24 mouse cellular contexts compared by ENCODE assay signal in genomic region chr3:95235386-95236301, GRCm38 (mm10). TPM values are rescaled to one million over a fixed set of nuclear protein-coding genes. Genes with fewer than 3 reads are reported as not detected.
DNase-seq lines count a peak whose midpoint lies in the region; ATAC-seq lines count a peak whose summit lies in the region.
"Had no signal": no experiment of that assay in that cellular context is flagged by ENCODE, and none has a peak within 500 bp of the region (broad histone marks: within the 10 kb centered on the region; RNA-seq: fewer than 3 reads in every experiment).

No protein-coding gene starts in this region.

- WGBS in forebrain, embryonic 10.5 days = 60% methylated on average over 23 of the region's 23 CpGs
- WGBS in forebrain, embryonic 12.5 days = 63% methylated on average over 23 of the region's 23 CpGs
- 53% methylated on average over 23 of the region's 23 CpGs for WGBS in kidney, embryonic 15.5 days
- 77% methylated on average over 23 of the region's 23 CpGs for WGBS in limb, embryonic 10.5 days
- WGBS in heart, embryonic 12.5 days = 88% methylated on average over 23 of the region's 23 CpGs
- 89% methylated on average over 23 of the region's 23 CpGs for WGBS in liver, embryonic 11.5 days

- no peaks in the 10 kb centered on the region for H3K27me3 ChIP-seq in forebrain, embryonic 10.5 days (ENCODE audit: poor library complexity, severe bottlenecking)
- no peaks in the 10 kb centered on the region for H3K27me3 ChIP-seq in forebrain, embryonic 12.5 days
- H3K27me3 ChIP-seq in kidney, embryonic 15.5 days = no peaks in the 10 kb centered on the region
- no peaks in the 10 kb centered on the region for H3K27me3 ChIP-seq in limb, embryonic 10.5 days (ENCODE audit: low read depth, poor library complexity, severe bottlenecking)
- H3K27me3 ChIP-seq in heart, embryonic 12.5 days (replicated peaks) = no peaks in the 10 kb centered on the region
- H3K27me3 ChIP-seq in liver, embryonic 11.5 days (replicated peaks; ENCODE audit: control insufficient read depth, insufficient read depth, low read length) = no peaks in the 10 kb centered on the region
- H3K27me3 ChIP-seq: CH12.LX; liver, embryonic 12.5 days; Patski had no signal

- H3K36me3 ChIP-seq in forebrain, embryonic 10.5 days (replicated peaks) = peaks cover 84% of the 10 kb centered on the region
- H3K36me3 ChIP-seq in forebrain, embryonic 12.5 days (replicated peaks) = peaks cover 71% of the 10 kb centered on the region
- peaks cover 75% of the 10 kb centered on the region for H3K36me3 ChIP-seq in kidney, embryonic 15.5 days
- H3K36me3 ChIP-seq in limb, embryonic 10.5 days = peaks cover 84% of the 10 kb centered on the region
- peaks cover 73% of the 10 kb centered on the region for H3K36me3 ChIP-seq in heart, embryonic 12.5 days
- H3K36me3 ChIP-seq in liver, embryonic 11.5 days (ENCODE audit: control insufficient read depth, insufficient read depth, low read length) = peaks cover 55% of the 10 kb centered on the region

- H3K9ac ChIP-seq in forebrain, embryonic 12.5 days = no peak overlapping the region
- H3K9ac ChIP-seq in kidney, embryonic 15.5 days = no peak overlapping the region
- no peak overlapping the region for H3K9ac ChIP-seq in heart, embryonic 12.5 days
- no peak overlapping the region for H3K9ac ChIP-seq in liver, embryonic 11.5 days (ENCODE audit: low read depth, low read length)
- H3K9ac ChIP-seq: liver, embryonic 12.5 days; lung, embryonic 14.5 days had no signal

- H3K4me1 ChIP-seq in forebrain, embryonic 10.5 days = peaks cover 37% of the 10 kb centered on the region
- peaks cover 17% of the 10 kb centered on the region for H3K4me1 ChIP-seq in forebrain, embryonic 12.5 days
- peaks cover 41% of the 10 kb centered on the region for H3K4me1 ChIP-seq in kidney, embryonic 15.5 days
- peaks cover 28% of the 10 kb centered on the region for H3K4me1 ChIP-seq in limb, embryonic 10.5 days
- H3K4me1 ChIP-seq in heart, embryonic 12.5 days (replicated peaks) = peaks cover 32% of the 10 kb centered on the region
- H3K4me1 ChIP-seq in liver, embryonic 11.5 days (replicated peaks; ENCODE audit: control insufficient read depth, insufficient read depth, low read length) = peaks cover 26% of the 10 kb centered on the region

- DNase-seq in forebrain, embryonic 10.5 days (ENCODE audit: extremely low spot score, low spot score) = no peak
- no peak for DNase-seq in kidney, postnatal 10 days
- peak; percentile 31 for DNase-seq in embryo, embryonic 10.5 days (ENCODE audit: low spot score)
- DNase-seq in limb, embryonic 10.5 days (ENCODE audit: low spot score) = no peak
- no peak for DNase-seq in liver, embryonic 11.5 days (ENCODE audit: low spot score)
- DNase-seq: cerebellum, adult 9-11 months; gastrocnemius, postnatal 25 days; layer of hippocampus, postnatal 36 days; left cerebral cortex, postnatal 4 days; lung, embryonic 14.5 days; retina, postnatal 1 day; right cerebral cortex, postnatal 4 days; thymus, postnatal 36 days had no signal

- no peak for ATAC-seq in forebrain, embryonic 12.5 days (ENCODE audit: low FRiP score)
- peak; percentile 37 for ATAC-seq in kidney, embryonic 15.5 days (replicated peaks; ENCODE audit: low FRiP score)
- no peak for ATAC-seq in heart, embryonic 12.5 days (ENCODE audit: insufficient number of reproducible peaks, low FRiP score)
- no peak for ATAC-seq in liver, embryonic 11.5 days (replicated peaks; ENCODE audit: low FRiP score)
- ATAC-seq: hindbrain, embryonic 16.5 days; liver, embryonic 12.5 days; Patski had no signal

- H3K27ac ChIP-seq in forebrain, embryonic 10.5 days = no peak overlapping the region
- H3K27ac ChIP-seq in forebrain, embryonic 12.5 days = no peak overlapping the region
- H3K27ac ChIP-seq in kidney, embryonic 15.5 days = peak overlapping the region; percentile 54
- peak overlapping the region; percentile 50 for H3K27ac ChIP-seq in limb, embryonic 10.5 days
- no peak overlapping the region for H3K27ac ChIP-seq in heart, embryonic 12.5 days (ENCODE audit: poor library complexity, severe bottlenecking)
- H3K27ac ChIP-seq in liver, embryonic 11.5 days (ENCODE audit: low read depth, low read length) = no peak overlapping the region
- H3K27ac ChIP-seq: liver, embryonic 12.5 days; macrophage had no signal

- no peak overlapping the region for H3K4me2 ChIP-seq in forebrain, embryonic 12.5 days
- H3K4me2 ChIP-seq in kidney, embryonic 15.5 days = no peak overlapping the region
- no peak overlapping the region for H3K4me2 ChIP-seq in heart, embryonic 12.5 days
- H3K4me2 ChIP-seq in liver, embryonic 11.5 days = no peak overlapping the region
- H3K4me2 ChIP-seq: heart, embryonic 11.5 days; liver, embryonic 12.5 days; lung, embryonic 14.5 days; midbrain, embryonic 11.5 days had no signal

- peak overlapping the region; percentile 10; the same call in 1 of the 2 replicates for H3K4me3 ChIP-seq in forebrain, embryonic 10.5 days
- H3K4me3 ChIP-seq in forebrain, embryonic 12.5 days (replicated peaks) = no peak overlapping the region
- no peak overlapping the region for H3K4me3 ChIP-seq in kidney, embryonic 15.5 days (replicated peaks)
- no peak overlapping the region for H3K4me3 ChIP-seq in limb, embryonic 10.5 days
- H3K4me3 ChIP-seq in heart, embryonic 12.5 days = no peak overlapping the region
- no peak overlapping the region for H3K4me3 ChIP-seq in liver, embryonic 11.5 days (ENCODE audit: low read depth, low read length)
- H3K4me3 ChIP-seq: liver, embryonic 12.5 days had no signal

- H3K9me3 ChIP-seq in forebrain, embryonic 10.5 days = 0 out of 2 replicates have a peak, but pooled peaks cover 3% of the 10 kb centered on the region
- no peaks in the 10 kb centered on the region for H3K9me3 ChIP-seq in forebrain, embryonic 12.5 days
- H3K9me3 ChIP-seq in kidney, embryonic 15.5 days (replicated peaks) = no peaks in the 10 kb centered on the region
- H3K9me3 ChIP-seq in limb, embryonic 10.5 days (replicated peaks) = no peaks in the 10 kb centered on the region
- H3K9me3 ChIP-seq in heart, embryonic 12.5 days (replicated peaks) = 0 out of 2 replicates have a peak, but pooled peaks cover 6% of the 10 kb centered on the region
- no peaks in the 10 kb centered on the region for H3K9me3 ChIP-seq in liver, embryonic 11.5 days (ENCODE audit: control insufficient read depth, low read length)
- H3K9me3 ChIP-seq: liver, embryonic 12.5 days had no signal

RNA-seq across cellular contexts. Expression of gene Mllt11, which starts 3.7 kb away (rescaled TPM):
- 19.6 and 22.4 TPM in 2 replicates for polyA plus RNA-seq in forebrain, embryonic 10.5 days (2016; fragmentation: Nextera tagmentation; extraction: Ambion mirVana)
- polyA plus RNA-seq in forebrain, embryonic 12.5 days (2016; fragmentation: Nextera tagmentation; extraction: Ambion mirVana) = 96.2 and 98.8 TPM in 2 replicates
- 12.9 and 16.0 TPM in 2 replicates for polyA plus RNA-seq in kidney, embryonic 15.5 days (2015; fragmentation: Nextera tagmentation; extraction: Ambion mirVana)
- polyA plus RNA-seq in limb, embryonic 10.5 days (2016; fragmentation: Nextera tagmentation; extraction: Ambion mirVana) = 12.0 and 12.3 TPM in 2 replicates
- 12.8 and 13.6 TPM in 2 replicates for polyA plus RNA-seq in heart, embryonic 12.5 days (2016; fragmentation: Nextera tagmentation; extraction: Ambion mirVana)
- polyA plus RNA-seq in liver, embryonic 11.5 days (2014; fragmentation: Nextera tagmentation; extraction: Ambion mirVana) = 8.6 and 8.7 TPM in 2 replicates

RNA-seq across cellular contexts. Expression of gene Gm128, which starts 5.8 kb away (rescaled TPM):
- 0.23 and 0.30 TPM in 2 replicates for polyA plus RNA-seq in forebrain, embryonic 10.5 days (2016; fragmentation: Nextera tagmentation; extraction: Ambion mirVana)
- polyA plus RNA-seq in forebrain, embryonic 12.5 days (2016; fragmentation: Nextera tagmentation; extraction: Ambion mirVana) = 0.12 and 0.31 TPM in 2 replicates
- polyA plus RNA-seq in kidney, embryonic 15.5 days (2015; fragmentation: Nextera tagmentation; extraction: Ambion mirVana) = 0.50 and 0.53 TPM in 2 replicates
- polyA plus RNA-seq in limb, embryonic 10.5 days (2016; fragmentation: Nextera tagmentation; extraction: Ambion mirVana) = 0.65 and 0.92 TPM in 2 replicates
- 0.53 and 0.64 TPM in 2 replicates for polyA plus RNA-seq in heart, embryonic 12.5 days (2016; fragmentation: Nextera tagmentation; extraction: Ambion mirVana)
- 0.95 and 1.0 TPM in 2 replicates for polyA plus RNA-seq in liver, embryonic 11.5 days (2014; fragmentation: Nextera tagmentation; extraction: Ambion mirVana)
- polyA plus RNA-seq: embryonic facial prominence, embryonic 11.5 days had no signal

RNA-seq across cellular contexts. Expression of gene Cdc42se1, which starts 7.1 kb away (rescaled TPM):
- polyA plus RNA-seq in forebrain, embryonic 10.5 days (2016; fragmentation: Nextera tagmentation; extraction: Ambion mirVana) = 95.5 and 104 TPM in 2 replicates
- 105 and 110 TPM in 2 replicates for polyA plus RNA-seq in forebrain, embryonic 12.5 days (2016; fragmentation: Nextera tagmentation; extraction: Ambion mirVana)
- 87.4 and 92.0 TPM in 2 replicates for polyA plus RNA-seq in kidney, embryonic 15.5 days (2015; fragmentation: Nextera tagmentation; extraction: Ambion mirVana)
- polyA plus RNA-seq in limb, embryonic 10.5 days (2016; fragmentation: Nextera tagmentation; extraction: Ambion mirVana) = 82.6 and 85.3 TPM in 2 replicates
- polyA plus RNA-seq in heart, embryonic 12.5 days (2016; fragmentation: Nextera tagmentation; extraction: Ambion mirVana) = 60.9 and 62.1 TPM in 2 replicates
- polyA plus RNA-seq in liver, embryonic 11.5 days (2014; fragmentation: Nextera tagmentation; extraction: Ambion mirVana) = 93.6 and 102 TPM in 2 replicates

RNA-seq across cellular contexts. Expression of gene Bnipl, which starts 15.3 kb away (rescaled TPM):
- polyA plus RNA-seq in forebrain, embryonic 10.5 days (2016; fragmentation: Nextera tagmentation; extraction: Ambion mirVana) = 0.38 and 0.42 TPM in 2 replicates
- 0.42 and 0.63 TPM in 2 replicates for polyA plus RNA-seq in forebrain, embryonic 12.5 days (2016; fragmentation: Nextera tagmentation; extraction: Ambion mirVana)
- polyA plus RNA-seq in kidney, embryonic 15.5 days (2015; fragmentation: Nextera tagmentation; extraction: Ambion mirVana) = 1.2 and 1.4 TPM in 2 replicates
- 0.35 and 0.79 TPM in 2 replicates for polyA plus RNA-seq in limb, embryonic 10.5 days (2016; fragmentation: Nextera tagmentation; extraction: Ambion mirVana)
- polyA plus RNA-seq in heart, embryonic 12.5 days (2016; fragmentation: Nextera tagmentation; extraction: Ambion mirVana) = not detected in 2 replicates
- polyA plus RNA-seq in liver, embryonic 11.5 days (2014; fragmentation: Nextera tagmentation; extraction: Ambion mirVana) = 0.08 and 0.25 TPM in 2 replicates
- polyA plus RNA-seq: heart, embryonic 11.5 days; hindbrain, embryonic 16.5 days; liver, embryonic 12.5 days; macrophage had no signal

RNA-seq across cellular contexts. Expression of gene Gabpb2, which starts 17.9 kb away (rescaled TPM):
- 13.5 and 13.7 TPM in 2 replicates for polyA plus RNA-seq in forebrain, embryonic 10.5 days (2016; fragmentation: Nextera tagmentation; extraction: Ambion mirVana)
- polyA plus RNA-seq in forebrain, embryonic 12.5 days (2016; fragmentation: Nextera tagmentation; extraction: Ambion mirVana) = 12.2 and 12.5 TPM in 2 replicates
- 10.0 and 10.6 TPM in 2 replicates for polyA plus RNA-seq in kidney, embryonic 15.5 days (2015; fragmentation: Nextera tagmentation; extraction: Ambion mirVana)
- polyA plus RNA-seq in limb, embryonic 10.5 days (2016; fragmentation: Nextera tagmentation; extraction: Ambion mirVana) = 11.4 and 13.1 TPM in 2 replicates
- polyA plus RNA-seq in heart, embryonic 12.5 days (2016; fragmentation: Nextera tagmentation; extraction: Ambion mirVana) = 7.7 and 8.9 TPM in 2 replicates
- 9.1 and 9.3 TPM in 2 replicates for polyA plus RNA-seq in liver, embryonic 11.5 days (2014; fragmentation: Nextera tagmentation; extraction: Ambion mirVana)

Comparison
In these comparisons a context has a peak if more than half of its experiments do, and no peak if none do; other contexts are left out.
1. H3K27ac ChIP-seq: peak in kidney, embryonic 15.5 days (single experiment) and limb, embryonic 10.5 days (single experiment); none in forebrain, embryonic 10.5 days (single experiment), forebrain, embryonic 12.5 days (single experiment), heart, embryonic 12.5 days (single experiment) and liver, embryonic 11.5 days (single experiment).